Mouse (Mus musculus) forelimb bud, embryonic 11.5 days (tissue): ENCODE data around the gene Flot2.

Experiments used
- DNase-seq: peaks from one replicate; pipeline ENCODE4 v3.0.0-alpha.2; 2012; ENCODE audit warnings: low read depth, low spot score

Gene Flot2

DNA sequence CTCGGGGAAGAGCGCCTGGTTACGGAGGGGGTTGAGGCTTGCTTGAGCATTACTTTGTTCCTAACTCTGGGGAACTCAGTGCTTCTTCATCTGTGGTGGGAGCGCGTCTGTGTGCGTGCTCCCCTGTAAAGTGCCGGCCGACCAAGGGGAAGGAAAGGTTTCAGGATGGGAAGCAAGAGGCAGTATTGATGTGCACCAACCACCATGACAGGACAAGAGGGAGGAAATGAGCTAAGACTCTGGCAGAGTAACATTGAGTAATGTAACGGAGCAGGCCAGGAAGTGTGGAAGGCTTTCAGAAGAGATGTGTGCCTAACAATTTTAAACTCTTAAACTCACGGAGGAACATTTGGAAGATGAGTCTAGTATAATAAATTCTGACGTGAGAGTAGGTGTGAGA is 63.0 kb downstream of the Flot2 start:
- no peak for DNase-seq

DNA sequence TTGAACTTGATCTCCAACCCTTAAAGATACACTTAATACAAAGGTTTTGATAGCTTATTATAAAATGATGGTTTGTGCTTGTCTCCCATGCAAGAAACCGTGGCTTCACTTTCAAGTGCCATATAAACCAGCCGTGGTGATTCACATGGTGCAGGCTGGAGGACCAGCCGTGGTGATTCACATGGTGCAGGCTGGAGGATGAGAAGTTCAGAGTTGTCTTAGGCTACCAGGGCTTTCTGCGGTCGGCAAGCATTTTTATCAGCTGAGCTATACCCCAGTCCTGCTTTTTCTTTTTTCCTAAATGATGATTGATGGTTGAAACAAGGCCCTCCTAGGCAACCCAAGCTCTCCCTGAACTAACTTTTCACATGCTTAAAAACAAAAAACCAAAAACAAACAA is 64.4 kb downstream of the Flot2 start:
- no peak for DNase-seq

DNA sequence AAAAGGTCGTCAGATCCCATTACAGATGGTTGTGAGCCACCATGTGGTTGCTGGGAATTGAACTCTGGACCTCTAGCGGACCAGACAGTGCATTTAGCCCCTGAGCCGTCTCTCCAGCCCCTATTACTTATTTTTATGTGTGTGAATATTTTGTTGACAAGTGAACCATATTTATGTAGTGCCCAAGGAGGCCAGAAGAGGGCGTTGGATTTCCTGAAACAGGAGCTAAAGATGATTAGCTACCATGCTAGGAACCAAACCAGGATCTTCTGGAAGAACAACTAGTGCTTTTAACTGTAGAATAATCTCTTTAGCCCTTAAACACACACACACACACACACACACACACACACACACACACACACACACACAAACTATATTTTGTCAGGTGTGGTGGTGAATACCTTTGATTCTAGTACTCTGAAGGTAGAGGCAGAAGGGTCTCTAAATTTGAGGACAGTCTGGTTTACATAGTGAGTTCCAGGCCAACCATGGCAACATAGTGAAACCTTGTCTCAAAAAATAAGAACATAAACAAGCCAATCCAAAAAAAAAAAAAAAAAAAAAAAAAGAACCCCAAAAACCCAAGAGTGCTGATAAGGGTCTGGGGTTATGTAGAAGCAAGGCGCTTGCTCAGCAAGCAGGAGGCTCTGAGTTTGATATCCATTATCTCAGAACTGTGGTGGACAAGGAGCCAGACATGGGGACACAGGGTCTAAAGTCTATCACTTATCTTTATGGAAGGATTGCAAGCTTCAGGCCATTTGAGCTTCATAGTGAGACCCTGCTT is 65.4 kb downstream of the Flot2 start:
- no peak for DNase-seq

DNA sequence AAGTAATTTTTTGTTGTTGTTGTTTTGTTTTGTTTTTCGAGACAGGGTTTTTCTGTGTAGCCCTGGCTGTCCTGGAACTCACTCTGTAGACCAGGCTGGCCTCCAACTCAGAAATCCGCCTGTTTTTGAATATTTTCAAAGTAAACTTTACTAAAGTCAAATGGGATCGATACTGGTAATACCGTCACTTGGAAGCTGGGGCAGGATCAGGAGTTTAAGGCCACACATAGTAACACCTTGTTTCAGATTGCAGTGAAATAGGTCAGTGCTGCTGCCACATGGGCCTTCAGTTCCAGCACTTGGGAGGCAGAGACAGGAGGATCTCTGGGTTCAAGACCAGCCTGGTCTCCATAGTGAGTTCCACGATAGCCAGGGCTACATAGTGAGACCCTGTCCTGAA is 66.8 kb downstream of the Flot2 start:
- no peak for DNase-seq
